Mouse (Mus musculus): Measurements from ENCODE around the gene Tyw1. TPM values are rescaled to one million over a fixed set of nuclear protein-coding genes. Genes with fewer than 3 reads are reported as not detected.

The Tyw1 gene
- total and polyA plus RNA-seq, 3 experiments = 5.1 to 9.8 (median 7.0) TPM

DNA sequence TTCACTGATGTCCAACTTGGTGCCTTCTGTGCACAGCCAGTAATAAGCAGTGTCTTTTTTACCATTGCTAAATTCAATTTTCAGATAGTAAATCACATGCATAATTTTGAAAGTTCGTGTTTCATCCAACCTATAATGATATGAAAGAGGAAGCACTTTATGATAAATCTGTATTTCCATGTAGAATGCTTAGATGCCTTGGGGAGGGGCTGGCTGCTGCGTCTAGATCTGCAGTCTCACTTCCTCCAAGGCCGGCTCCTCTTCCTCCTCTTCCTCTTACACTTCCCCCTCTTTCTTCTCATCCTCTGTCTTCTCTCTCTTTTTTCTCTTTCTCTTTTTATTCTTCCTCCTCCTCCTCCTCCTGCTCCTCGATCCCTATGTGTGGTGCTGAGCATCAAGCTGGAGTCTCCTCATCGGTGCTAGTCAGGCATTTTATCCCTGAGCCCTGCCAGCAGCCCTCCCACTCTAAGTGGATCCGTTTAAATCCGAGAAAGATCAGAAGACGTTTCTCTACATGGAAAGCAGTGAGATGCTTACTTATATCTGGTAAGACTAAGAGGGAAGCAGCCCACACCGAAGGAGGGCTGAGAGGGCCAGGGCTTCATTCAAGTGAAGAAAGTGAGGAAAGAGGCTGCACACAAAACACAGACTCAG, 27.8 kb downstream of the Tyw1 start:
- TF ChIP-seq EP300 (IDR thresholded peaks at IDR 0.05; ENCODE audit: insufficient read depth, low read depth, low read length) = no peak
- Histone ChIP-seq H3K27ac (no peak overlapping the region), H3K9ac (ENCODE audit: low read depth, low read length) (no peak overlapping the region), H3K36me3 (ENCODE audit: control insufficient read depth, insufficient read depth, low read length) (no peaks in the 10 kb centered on the region), H3K4me1 (ENCODE audit: control insufficient read depth, insufficient read depth, low read length) (no peaks in the 10 kb centered on the region), H3K4me3 (no peak overlapping the region), H3K79me2 (replicated peaks; ENCODE audit: control insufficient read depth, insufficient read depth, low read length) (no peaks in the 10 kb centered on the region), H3K27me3 (ENCODE audit: control insufficient read depth, insufficient read depth, low read length) (no peaks in the 10 kb centered on the region)
- WGBS = 93% methylated on average over 9 of the region's 9 CpGs
- no peak for DNase-seq
- intact Hi-C loops (cut with DNase I) = no loop called here

GRCm38 (mm10) chr5:130288106-130288505, 32.7 kb downstream of the Tyw1 start:
- DNase-seq = no peak
- intact Hi-C loops (cut with DNase I) = no loop called here
- no peaks in the 10 kb centered on the region for H3K36me3 ChIP-seq (ENCODE audit: control insufficient read depth, insufficient read depth, low read length)
- H3K27me3 ChIP-seq (ENCODE audit: control insufficient read depth, insufficient read depth, low read length) = no peaks in the 10 kb centered on the region
- no peak overlapping the region for H3K27ac ChIP-seq
- H3K9ac ChIP-seq (ENCODE audit: low read depth, low read length) = no peak overlapping the region
- no peaks in the 10 kb centered on the region for H3K4me1 ChIP-seq (ENCODE audit: control insufficient read depth, insufficient read depth, low read length)
- no peak for TF ChIP-seq EP300 (IDR thresholded peaks at IDR 0.05; ENCODE audit: insufficient read depth, low read depth, low read length)
- no peak for TF ChIP-seq POLR2A (IDR thresholded peaks at IDR 0.05; ENCODE audit: insufficient read depth, low read depth, low read length)
- no peak for TF ChIP-seq CTCF (IDR thresholded peaks at IDR 0.05)
- WGBS = 88% methylated on average over 7 of the region's 7 CpGs
- H3K4me3 ChIP-seq = no peak overlapping the region
- no peaks in the 10 kb centered on the region; the same call in 1 of the 2 replicates for H3K79me2 ChIP-seq (replicated peaks; ENCODE audit: control insufficient read depth, insufficient read depth, low read length)

DNA sequence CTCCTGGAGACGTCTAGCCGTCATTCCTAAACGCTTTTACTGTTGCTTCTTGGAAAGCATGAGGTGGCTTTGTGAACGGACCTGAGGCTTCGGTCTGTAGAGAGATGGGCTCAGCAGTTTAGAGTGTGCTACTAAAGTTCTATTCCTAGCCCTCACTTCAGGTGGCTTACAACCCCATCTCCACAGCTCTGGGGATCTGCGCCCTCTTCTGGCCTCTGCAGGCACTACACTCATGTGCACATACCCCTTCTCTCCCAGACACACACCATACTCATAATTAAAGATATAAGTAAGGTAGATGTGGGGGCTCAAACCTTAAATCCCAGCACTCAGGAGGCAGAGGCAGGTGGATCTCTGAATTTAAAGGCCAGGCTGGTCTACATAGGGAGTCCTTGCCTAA, 34.8 kb downstream of the Tyw1 start:
- no peaks in the 10 kb centered on the region for H3K4me1 ChIP-seq (ENCODE audit: control insufficient read depth, insufficient read depth, low read length)
- no peak for TF ChIP-seq POLR2A (IDR thresholded peaks at IDR 0.05; ENCODE audit: insufficient read depth, low read depth, low read length)
- no peak for TF ChIP-seq EP300 (IDR thresholded peaks at IDR 0.05; ENCODE audit: insufficient read depth, low read depth, low read length)
- no peak for TF ChIP-seq CTCF (IDR thresholded peaks at IDR 0.05)
- H3K27me3 ChIP-seq (ENCODE audit: control insufficient read depth, insufficient read depth, low read length) = no peaks in the 10 kb centered on the region
- no peaks in the 10 kb centered on the region for H3K36me3 ChIP-seq (ENCODE audit: control insufficient read depth, insufficient read depth, low read length)
- H3K4me3 ChIP-seq = no peak overlapping the region
- DNase-seq = no peak
- intact Hi-C loops (cut with DNase I) = no loop called here
- no peak overlapping the region for H3K27ac ChIP-seq
- no peaks in the 10 kb centered on the region; the same call in 1 of the 2 replicates for H3K79me2 ChIP-seq (replicated peaks; ENCODE audit: control insufficient read depth, insufficient read depth, low read length)
- whole genome bisulfite sequencing = 97% methylated on average over 6 of the region's 6 CpGs
- H3K9ac ChIP-seq (ENCODE audit: low read depth, low read length) = no peak overlapping the region

DNA sequence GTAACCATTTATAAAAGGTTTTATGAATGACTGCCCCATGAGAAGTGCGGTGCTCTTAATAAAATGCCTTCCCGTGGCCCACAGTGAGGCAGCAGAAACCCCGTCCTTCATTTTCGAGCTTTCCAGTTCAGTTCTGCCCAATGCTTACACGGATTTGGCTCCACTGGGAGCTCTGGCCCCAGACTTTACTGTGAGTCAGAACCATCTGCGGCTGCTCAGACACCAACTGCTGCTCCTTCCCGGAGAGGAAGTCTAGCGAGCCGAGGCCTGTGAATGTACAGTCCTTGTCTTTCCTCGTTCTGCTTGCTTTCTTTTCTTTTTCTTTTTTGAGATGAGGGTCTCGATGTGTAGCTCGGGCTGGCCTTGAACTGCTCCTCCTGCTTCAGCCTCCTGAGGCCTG, 35.4 kb downstream of the Tyw1 start:
- Histone ChIP-seq H3K9ac (ENCODE audit: low read depth, low read length) (no peak overlapping the region), H3K27ac (no peak overlapping the region), H3K36me3 (ENCODE audit: control insufficient read depth, insufficient read depth, low read length) (no peaks in the 10 kb centered on the region), H3K27me3 (ENCODE audit: control insufficient read depth, insufficient read depth, low read length) (no peaks in the 10 kb centered on the region), H3K4me3 (no peak overlapping the region), H3K79me2 (replicated peaks; ENCODE audit: control insufficient read depth, insufficient read depth, low read length) (no peaks in the 10 kb centered on the region; the same call in 1 of the 2 replicates), H3K4me1 (ENCODE audit: control insufficient read depth, insufficient read depth, low read length) (no peaks in the 10 kb centered on the region)
- DNase-seq = no peak
- intact Hi-C loops (cut with DNase I) = no loop called here
- 89% methylated on average over 12 of the region's 12 CpGs for WGBS
- TF ChIP-seq EP300 (IDR thresholded peaks at IDR 0.05; ENCODE audit: insufficient read depth, low read depth, low read length) (no peak), CTCF (IDR thresholded peaks at IDR 0.05) (no peak), POLR2A (IDR thresholded peaks at IDR 0.05; ENCODE audit: insufficient read depth, low read depth, low read length) (no peak)

DNA sequence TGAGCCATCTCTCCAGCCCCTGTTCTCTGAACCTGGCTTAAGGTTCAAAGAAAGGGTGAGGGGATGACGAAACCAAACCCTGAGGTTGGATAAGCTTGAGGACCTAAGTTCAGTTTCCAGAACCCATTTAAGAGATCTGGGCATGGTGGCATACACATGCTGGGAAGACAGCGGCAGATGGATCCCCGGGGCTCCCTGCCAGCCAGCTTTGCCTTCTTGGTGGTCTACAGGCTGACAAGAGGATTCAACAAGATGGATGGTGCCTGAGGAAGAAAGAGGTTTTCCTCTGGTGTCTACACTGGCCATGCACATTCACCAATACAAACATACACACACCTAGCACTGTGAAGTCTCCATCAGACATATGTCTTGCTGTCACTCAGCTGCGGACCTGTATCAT, 37.6 kb downstream of the Tyw1 start:
- intact Hi-C loops (cut with DNase I) = no loop called here
- no peaks in the 10 kb centered on the region for H3K36me3 ChIP-seq (ENCODE audit: control insufficient read depth, insufficient read depth, low read length)
- DNase-seq = no peak

GRCm38 (mm10) chr5:130293941-130294340, 38.5 kb downstream of the Tyw1 start:
- Histone ChIP-seq H3K27ac (no peak overlapping the region), H3K9ac (ENCODE audit: low read depth, low read length) (no peak overlapping the region), H3K79me2 (replicated peaks; ENCODE audit: control insufficient read depth, insufficient read depth, low read length) (no peaks in the 10 kb centered on the region; the same call in 1 of the 2 replicates), H3K4me3 (no peak overlapping the region), H3K27me3 (ENCODE audit: control insufficient read depth, insufficient read depth, low read length) (no peaks in the 10 kb centered on the region), H3K4me1 (ENCODE audit: control insufficient read depth, insufficient read depth, low read length) (no peaks in the 10 kb centered on the region), H3K36me3 (ENCODE audit: control insufficient read depth, insufficient read depth, low read length) (no peaks in the 10 kb centered on the region)
- intact Hi-C loops (cut with DNase I) = no loop called here
- DNase-seq = no peak
- 86% methylated on average over 5 of the region's 5 CpGs for WGBS
- no peak for TF ChIP-seq EP300 (IDR thresholded peaks at IDR 0.05; ENCODE audit: insufficient read depth, low read depth, low read length)
- TF ChIP-seq POLR2A (IDR thresholded peaks at IDR 0.05; ENCODE audit: insufficient read depth, low read depth, low read length) = no peak
- TF ChIP-seq CTCF (IDR thresholded peaks at IDR 0.05) = no peak

More for the DNA sequence above, 37.6 kb downstream of the Tyw1 start:
- H3K27me3 ChIP-seq (ENCODE audit: control insufficient read depth, insufficient read depth, low read length) = no peaks in the 10 kb centered on the region
- no peak for TF ChIP-seq EP300 (IDR thresholded peaks at IDR 0.05; ENCODE audit: insufficient read depth, low read depth, low read length)
- TF ChIP-seq POLR2A (IDR thresholded peaks at IDR 0.05; ENCODE audit: insufficient read depth, low read depth, low read length) = no peak
- TF ChIP-seq CTCF (IDR thresholded peaks at IDR 0.05) = no peak
- 95% methylated on average over 4 of the region's 4 CpGs for WGBS
- H3K9ac ChIP-seq (ENCODE audit: low read depth, low read length) = no peak overlapping the region
- H3K27ac ChIP-seq = no peak overlapping the region
- H3K4me1 ChIP-seq (ENCODE audit: control insufficient read depth, insufficient read depth, low read length) = no peaks in the 10 kb centered on the region
- H3K79me2 ChIP-seq (replicated peaks; ENCODE audit: control insufficient read depth, insufficient read depth, low read length) = no peaks in the 10 kb centered on the region; the same call in 1 of the 2 replicates
- no peak overlapping the region for H3K4me3 ChIP-seq
